Comparison of ENCODE assay signal across 29 mouse cellular contexts in genomic region chr10:62556558-62556901, GRCm38 (mm10). TPM values are rescaled to one million over a fixed set of nuclear protein-coding genes. Genes with fewer than 3 reads are reported as not detected.
DNase-seq lines count a peak whose midpoint lies in the region; ATAC-seq and TF ChIP-seq lines count a peak whose summit lies in the region.
"Had no signal": no experiment of that assay in that cellular context is flagged by ENCODE, and none has a peak within 500 bp of the region (broad histone marks: within the 10 kb centered on the region; RNA-seq: fewer than 3 reads in every experiment).

No protein-coding gene starts in this region.

- peaks cover 14% of the 10 kb centered on the region for H3K36me3 ChIP-seq in liver, postnatal 0 days (replicated peaks; ENCODE audit: insufficient read depth, low read length)

- no peak overlapping the region for H3K4me2 ChIP-seq in liver, postnatal 0 days (ENCODE audit: low read depth, low read length)
- H3K4me2 ChIP-seq: embryonic facial prominence, embryonic 15.5 days; forebrain, embryonic 12.5 days; hindbrain, embryonic 13.5 days; liver, embryonic 12.5 days; midbrain, embryonic 11.5 days had no signal

- TF ChIP-seq CTCF in liver, postnatal 0 days (IDR thresholded peaks at IDR 0.05; ENCODE audit: low read depth): no peak

- no peaks in the 10 kb centered on the region for H3K27me3 ChIP-seq in liver, postnatal 0 days (ENCODE audit: insufficient read depth, low read length)
- H3K27me3 ChIP-seq: embryonic facial prominence, embryonic 15.5 days; forebrain, embryonic 12.5 days; hindbrain, embryonic 13.5 days; liver, embryonic 12.5 days had no signal

- TF ChIP-seq EP300 in liver, postnatal 0 days (IDR thresholded peaks at IDR 0.05; ENCODE audit: low read depth): no peak

- H3K4me1 ChIP-seq in liver, postnatal 0 days (ENCODE audit: insufficient read depth): 0 out of 2 replicates have a peak, but pooled peaks cover 2% of the 10 kb centered on the region
- H3K4me1 ChIP-seq: embryonic facial prominence, embryonic 15.5 days; forebrain, embryonic 12.5 days; heart, embryonic 10.5 days; hindbrain, embryonic 13.5 days had no signal

- intact Hi-C loops in left cerebral cortex, postnatal 14 days (cut with DNase I): no loop called here

- H3K27ac ChIP-seq in liver, postnatal 0 days (ENCODE audit: low read depth): peak overlapping the region; percentile 9
- H3K27ac ChIP-seq: embryonic facial prominence, embryonic 10.5 days; embryonic facial prominence, embryonic 15.5 days; forebrain, embryonic 12.5 days; heart, embryonic 10.5 days; hindbrain, embryonic 13.5 days; liver, embryonic 12.5 days had no signal

- no peak for ATAC-seq in liver, postnatal 0 days
- peak; percentile 54 for ATAC-seq in common myeloid progenitor, adult 5-6 weeks (replicated peaks; ENCODE audit: low read depth, poor library complexity, severe bottlenecking)
- ATAC-seq in megakaryocyte progenitor cell, adult 5-6 weeks (replicated peaks; ENCODE audit: poor library complexity): peak; percentile 42
- ATAC-seq: CD4-positive, CD25-positive, alpha-beta regulatory T cell, adult 4 months; forebrain, postnatal 0 days; intestine, embryonic 16.5 days; liver, embryonic 12.5 days; lung, postnatal 0 days had no signal

- no peak for DNase-seq in liver, postnatal 0 days
- DNase-seq in liver: no peak
- no peak for DNase-seq in kidney, adult 11 months
- no peak for DNase-seq in lung, postnatal 10 days
- DNase-seq in left cerebral cortex, postnatal 14 days (ENCODE audit: low spot score in 2 of 2): no peak
- DNase-seq: adrenal gland, postnatal 36 days; cerebellum, adult 9-10 months; forebrain, postnatal 0 days; heart, postnatal 36 days; kidney, adult 9 months; kidney, postnatal 10 days; layer of hippocampus, postnatal 36 days; lung, adult 18-20 months; retina, postnatal 1 day; right cerebral cortex, postnatal 14 days; thymus, adult 2 months; thymus, postnatal 36 days had no signal

- no peak overlapping the region for H3K9ac ChIP-seq in liver, postnatal 0 days (replicated peaks)
- H3K9ac ChIP-seq: embryonic facial prominence, embryonic 15.5 days; forebrain, embryonic 12.5 days; forebrain, postnatal 0 days; hindbrain, embryonic 13.5 days; liver, embryonic 12.5 days had no signal

- 58% methylated on average over 6 of the region's 6 CpGs for WGBS in liver, postnatal 0 days (ENCODE audit: insufficient replicate concordance)

- H3K4me3 ChIP-seq in liver, postnatal 0 days (ENCODE audit: low read depth, low read length): no peak overlapping the region
- H3K4me3 ChIP-seq: embryonic facial prominence, embryonic 10.5 days; embryonic facial prominence, embryonic 15.5 days; forebrain, embryonic 12.5 days; heart, embryonic 10.5 days; hindbrain, embryonic 13.5 days; liver, embryonic 12.5 days had no signal

- H3K9me3 ChIP-seq in liver, postnatal 0 days (ENCODE audit: low read length): no peaks in the 10 kb centered on the region
- H3K9me3 ChIP-seq: embryonic facial prominence, embryonic 10.5 days; embryonic facial prominence, embryonic 15.5 days; forebrain, embryonic 12.5 days; heart, embryonic 10.5 days; hindbrain, embryonic 13.5 days; liver, embryonic 12.5 days had no signal

RNA-seq across cellular contexts. Expression of gene Kif1bp, which starts 21.7 kb away (rescaled TPM):
- polyA plus RNA-seq in liver, postnatal 0 days (2015; fragmentation: Nextera tagmentation; extraction: Ambion mirVana): 6.5 and 7.2 TPM in 2 replicates
- total RNA-seq in common myeloid progenitor, adult 5-6 weeks (2017): 13.7 and 19.9 TPM in 2 replicates
- 18.7 and 26.5 TPM in 2 replicates for total RNA-seq in megakaryocyte progenitor cell, adult 5-6 weeks (2015)
- total RNA-seq in megakaryocyte progenitor cell, adult 5-6 weeks (2017): 14.8 and 19.4 TPM in 2 replicates
- 100 to 1,000 TPM; 167 to 172 TPM for total RNA-seq in left cerebral cortex, postnatal 14 days (2021)

RNA-seq across cellular contexts. Expression of gene Srgn, which starts 29.3 kb away (rescaled TPM):
- 108 and 110 TPM in 2 replicates for polyA plus RNA-seq in liver, postnatal 0 days (2015; fragmentation: Nextera tagmentation; extraction: Ambion mirVana)
- 1,072 and 1,492 TPM in 2 replicates for total RNA-seq in common myeloid progenitor, adult 5-6 weeks (2017)
- 4,537 and 5,213 TPM in 2 replicates for total RNA-seq in megakaryocyte progenitor cell, adult 5-6 weeks (2015)
- 2,549 and 3,020 TPM in 2 replicates for total RNA-seq in megakaryocyte progenitor cell, adult 5-6 weeks (2017)
- total RNA-seq in left cerebral cortex, postnatal 14 days (2021): 10 to 100 TPM in 1 of 2 experiments, 1 to 10 TPM in 1; 9.7 to 11.1 TPM

RNA-seq across cellular contexts. Expression of gene Ddx21, which starts 45.6 kb away (rescaled TPM):
- polyA plus RNA-seq in liver, postnatal 0 days (2015; fragmentation: Nextera tagmentation; extraction: Ambion mirVana): 7.2 and 8.3 TPM in 2 replicates
- 280 and 283 TPM in 2 replicates for total RNA-seq in common myeloid progenitor, adult 5-6 weeks (2017)
- 115 and 119 TPM in 2 replicates for total RNA-seq in megakaryocyte progenitor cell, adult 5-6 weeks (2015)
- total RNA-seq in megakaryocyte progenitor cell, adult 5-6 weeks (2017): 148 and 187 TPM in 2 replicates
- total RNA-seq in left cerebral cortex, postnatal 14 days (2021): 10 to 100 TPM; 23.6 to 24.0 TPM

Comparison
In these comparisons a context has a peak if more than half of its experiments do, and no peak if none do; other contexts are left out.
1. RNA of gene Srgn, which starts 29.3 kb away (total RNA-seq): 2,549 to 5,213 TPM in megakaryocyte progenitor cell, adult 5-6 weeks and 1,072 to 1,492 TPM in common myeloid progenitor, adult 5-6 weeks; 9.7 to 11.1 TPM in left cerebral cortex, postnatal 14 days; every median in the first group is over 10 times any median in the second.
2. RNA of gene Ddx21, which starts 45.6 kb away (total RNA-seq): 280 to 283 TPM in common myeloid progenitor, adult 5-6 weeks and 115 to 187 TPM in megakaryocyte progenitor cell, adult 5-6 weeks; 23.6 to 24.0 TPM in left cerebral cortex, postnatal 14 days; every median in the first group is over 4 times any median in the second.